Mouse (Mus musculus) cerebellum, adult 11-12 months (tissue): Measurements from ENCODE around the gene Tmem131l.
"Not testable (repeated sequence)": the region's sequence is repeated elsewhere in the genome, so short reads cannot be mapped to it uniquely, and the experiment has no call there.

Source experiments
- DNase-seq: peaks from one replicate; pipeline ENCODE4 v3.0.0; 2022

Gene Tmem131l

DNA sequence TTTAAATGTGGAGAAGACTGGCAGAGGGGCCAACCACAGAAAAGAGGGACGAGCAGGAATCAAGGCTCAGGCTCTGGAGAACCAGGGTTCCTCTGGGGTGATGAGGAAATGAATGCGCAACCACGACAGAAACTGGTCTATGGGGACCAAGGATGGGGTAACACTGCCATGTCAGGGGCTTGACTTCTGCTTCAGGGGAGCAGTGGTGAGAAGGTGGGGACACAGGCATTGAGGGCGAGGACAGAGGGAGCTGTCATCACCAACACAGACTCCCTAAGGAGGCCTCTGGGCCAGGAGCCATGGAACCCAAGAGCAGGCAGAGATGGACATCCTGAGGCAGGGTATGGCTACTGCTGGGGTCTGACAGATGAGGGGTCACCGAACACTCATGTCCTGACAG is 137.0 kb downstream of the Tmem131l start:
- no peak for DNase-seq

DNA sequence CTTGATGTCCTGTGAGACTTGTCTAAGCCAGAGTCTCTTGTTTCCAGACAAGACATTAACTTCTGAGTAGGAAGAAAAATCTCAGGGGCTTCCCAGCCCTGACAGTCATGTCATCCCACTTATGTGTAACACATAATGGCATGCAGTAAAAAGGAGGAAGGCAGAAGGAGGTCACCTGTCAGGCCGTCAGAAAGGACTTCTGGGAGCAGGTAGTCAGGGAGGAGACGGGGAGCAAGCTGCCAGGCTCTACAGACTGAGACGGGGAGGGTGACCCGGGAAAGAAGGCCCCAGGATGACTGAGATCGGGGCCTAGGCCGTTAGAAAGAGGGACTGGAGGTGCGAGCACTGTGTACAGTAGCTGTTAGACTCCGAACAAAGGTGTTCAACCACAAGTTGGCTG is 137.5 kb downstream of the Tmem131l start:
- no peak for DNase-seq

GRCm38 (mm10) chr3:83900756-83901373 is 139.1 kb downstream of the Tmem131l start:
- no peak for DNase-seq

DNA sequence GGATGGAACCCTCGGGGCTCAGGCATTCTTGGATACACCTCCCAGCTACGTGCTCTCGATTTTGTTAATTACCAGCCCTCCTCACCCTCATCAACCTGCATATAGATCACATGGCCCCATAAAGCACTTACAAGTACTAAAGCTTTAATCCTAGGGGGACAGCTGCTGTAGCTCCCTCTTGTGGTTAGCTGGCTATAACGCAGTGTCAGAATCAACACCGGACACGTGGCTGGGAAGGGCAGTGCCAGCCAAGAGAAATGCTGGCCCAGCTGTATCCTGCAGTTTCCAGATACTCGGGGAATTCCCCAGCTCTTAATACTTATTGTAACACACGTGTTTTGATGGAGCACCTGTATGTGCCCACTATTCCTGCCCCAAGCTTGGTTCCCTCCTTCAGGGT is 140.4 kb downstream of the Tmem131l start:
- no peak for DNase-seq

DNA sequence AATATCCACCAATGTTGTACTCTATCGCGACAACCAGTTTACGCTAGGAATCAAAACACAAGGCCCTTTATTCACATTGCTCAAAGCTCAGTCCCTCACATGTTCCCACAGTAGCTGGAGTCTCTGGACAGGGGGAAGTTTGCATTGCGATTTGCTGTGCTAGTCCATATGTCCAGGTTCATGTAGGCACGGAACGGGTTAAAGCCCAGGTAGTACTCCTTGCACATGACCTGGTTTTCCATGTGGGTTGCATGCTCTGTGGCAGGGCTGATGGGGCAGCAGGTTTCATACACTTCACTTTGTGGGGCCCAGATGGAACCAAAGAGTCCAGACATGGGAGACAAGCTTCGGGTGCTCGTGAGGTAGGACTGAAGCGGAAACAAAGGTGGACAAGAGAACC is 141.7 kb downstream of the Tmem131l start:
- no peak for DNase-seq

DNA sequence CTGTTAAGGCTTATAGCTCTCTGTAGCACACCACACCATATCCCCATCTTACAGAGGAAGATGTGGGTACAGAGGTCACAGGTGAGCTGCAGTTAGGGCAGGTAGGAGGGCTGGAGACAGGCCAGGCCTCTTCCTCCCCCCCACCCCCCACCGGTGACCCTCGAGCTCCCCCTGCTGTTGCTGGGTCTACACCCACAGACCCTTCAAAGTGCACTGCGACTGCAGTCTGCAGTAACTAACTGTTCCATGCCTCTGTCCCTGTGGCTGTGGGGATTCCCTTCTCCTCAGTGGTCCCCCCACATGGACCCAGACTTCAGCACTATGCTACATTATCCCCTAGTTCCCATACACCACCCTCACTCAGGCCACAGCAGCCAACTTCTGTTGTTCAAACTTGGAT is 144.2 kb downstream of the Tmem131l start:
- no peak for DNase-seq

DNA sequence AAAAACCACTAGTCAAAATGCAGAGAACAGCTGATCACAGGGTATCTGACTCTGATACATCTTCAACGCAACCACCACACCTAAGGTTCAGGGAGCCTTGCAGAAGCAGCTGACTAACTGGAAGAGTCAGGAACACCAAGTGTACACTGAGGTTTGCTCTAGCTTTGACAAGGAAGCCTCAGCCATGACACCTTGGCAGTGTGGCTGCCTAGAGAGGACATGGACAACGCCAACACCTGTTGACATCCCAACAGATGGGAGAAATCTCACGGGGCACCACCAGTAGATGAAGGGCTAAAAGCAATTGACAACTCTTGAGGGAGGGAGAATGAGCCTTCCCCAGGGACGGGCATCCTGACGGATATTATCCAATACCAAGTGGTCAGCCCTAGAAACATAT is 144.9 kb downstream of the Tmem131l start:
- DNase-seq: no peak

DNA sequence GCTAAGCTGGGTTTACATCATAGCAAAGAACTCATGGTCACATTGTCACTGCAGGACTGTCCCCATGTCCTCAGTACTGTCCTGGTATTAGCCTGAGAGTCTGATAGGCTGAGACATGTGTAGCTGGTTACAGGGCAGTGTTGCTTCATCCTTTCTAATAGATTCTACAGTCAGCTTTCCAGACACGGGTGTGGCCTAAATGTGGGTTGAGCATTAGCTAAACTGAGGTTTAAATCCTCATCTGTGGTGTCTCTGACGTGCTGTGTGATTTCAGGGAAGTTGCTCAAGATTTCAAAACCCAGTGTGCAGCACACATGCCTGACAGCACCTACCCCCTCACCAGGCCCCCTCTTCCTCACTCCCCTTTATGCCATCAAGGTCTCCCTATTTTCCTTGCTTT is 154.8 kb downstream of the Tmem131l start:
- DNase-seq: no peak

DNA sequence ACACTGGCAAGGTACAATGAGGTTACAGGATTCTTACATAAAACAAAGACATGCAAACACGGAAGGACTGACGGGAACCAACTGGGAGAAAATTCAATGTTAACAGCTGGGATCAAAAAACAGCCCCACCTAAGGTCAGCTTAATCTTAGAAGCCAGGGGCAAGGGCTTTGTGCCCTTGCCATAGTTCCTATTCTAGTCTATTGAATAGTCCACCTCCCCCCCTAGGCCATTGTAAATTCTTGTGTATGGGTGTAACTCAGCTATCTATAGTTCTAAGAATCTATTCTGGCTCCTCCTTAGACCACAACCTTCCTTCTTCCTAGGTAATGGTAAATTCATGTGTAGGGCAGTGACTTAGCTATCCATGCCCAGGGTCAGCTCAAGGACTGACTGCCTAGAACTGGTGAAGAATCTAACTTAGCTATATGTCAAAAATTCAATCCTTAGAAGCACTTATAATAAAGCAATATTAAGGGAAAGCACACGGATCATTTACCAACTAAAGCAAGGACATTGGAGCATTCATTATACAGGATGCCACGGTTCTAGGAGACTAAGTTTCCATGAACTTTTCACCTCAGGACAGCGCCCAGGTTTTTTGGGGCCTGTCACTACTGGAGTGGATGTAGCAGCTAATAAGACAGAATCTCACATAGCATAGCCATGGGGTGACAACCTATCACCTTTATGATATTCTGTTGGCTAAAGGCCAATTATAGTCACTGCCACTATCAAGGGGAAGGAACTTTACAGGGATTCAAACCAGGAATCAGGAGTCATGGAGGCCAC is 160.5 kb downstream of the Tmem131l start:
- DNase-seq: not testable (repeated sequence)

GRCm38 (mm10) chr3:83878801-83879200 is 161.2 kb downstream of the Tmem131l start:
- no peak for DNase-seq

DNA sequence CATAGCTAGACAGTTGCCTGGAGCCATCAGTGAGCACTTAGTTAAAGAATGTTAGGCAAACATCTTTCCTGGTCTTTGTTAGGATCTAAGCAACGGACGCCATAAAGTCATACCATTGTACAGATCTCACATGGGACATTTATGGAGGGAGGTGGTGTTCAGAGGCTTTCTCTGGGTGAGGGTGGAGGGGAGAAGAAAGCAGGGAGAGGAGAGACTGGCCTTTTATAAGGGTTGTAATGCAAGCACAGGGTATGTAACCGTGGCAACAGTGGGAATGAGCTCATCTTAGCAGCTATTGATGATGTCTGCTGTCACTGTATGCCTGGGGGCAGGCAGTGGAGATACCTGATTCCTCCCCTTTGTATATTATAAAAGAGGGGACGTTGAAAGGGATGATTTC is 163.7 kb downstream of the Tmem131l start:
- DNase-seq: no peak

DNA sequence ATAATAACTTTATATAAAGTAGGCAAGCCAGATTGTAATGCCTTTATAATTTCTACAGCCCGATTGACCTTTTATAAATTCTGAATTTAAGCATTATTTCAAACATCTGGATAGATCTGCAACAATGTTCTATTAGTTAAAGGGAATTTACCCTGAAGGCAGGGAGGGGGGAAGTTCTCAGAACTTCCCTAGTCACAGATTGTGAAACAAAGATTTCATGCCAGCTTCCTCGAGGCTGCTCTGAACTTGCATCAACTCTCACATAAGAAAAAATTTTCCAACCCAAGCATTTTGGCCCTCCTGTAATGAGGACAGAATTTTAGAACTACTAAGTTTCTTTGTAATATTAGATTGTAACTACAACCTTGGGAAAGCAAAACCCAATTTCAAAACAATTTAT is 164.9 kb downstream of the Tmem131l start:
- DNase-seq: not testable (repeated sequence)

DNA sequence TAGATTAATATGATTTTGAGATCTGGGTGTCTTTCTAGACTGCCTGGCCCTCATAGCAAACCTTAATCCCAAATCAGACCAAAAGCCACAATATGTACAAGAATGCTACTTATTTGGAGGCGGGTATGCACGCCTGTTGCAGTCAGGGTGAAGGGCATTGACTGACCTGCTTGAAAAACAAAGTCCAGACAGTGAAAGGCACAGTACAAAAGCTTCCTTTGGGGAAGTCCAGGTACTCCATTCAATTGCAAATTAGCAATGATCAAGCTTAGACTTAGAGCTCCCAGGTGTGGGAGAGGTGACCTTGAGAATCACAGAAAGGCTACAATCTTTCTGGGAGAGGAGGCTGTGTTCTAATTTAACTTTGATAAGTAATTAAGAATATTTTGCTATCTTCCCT is 167.1 kb downstream of the Tmem131l start:
- DNase-seq: not testable (repeated sequence)

DNA sequence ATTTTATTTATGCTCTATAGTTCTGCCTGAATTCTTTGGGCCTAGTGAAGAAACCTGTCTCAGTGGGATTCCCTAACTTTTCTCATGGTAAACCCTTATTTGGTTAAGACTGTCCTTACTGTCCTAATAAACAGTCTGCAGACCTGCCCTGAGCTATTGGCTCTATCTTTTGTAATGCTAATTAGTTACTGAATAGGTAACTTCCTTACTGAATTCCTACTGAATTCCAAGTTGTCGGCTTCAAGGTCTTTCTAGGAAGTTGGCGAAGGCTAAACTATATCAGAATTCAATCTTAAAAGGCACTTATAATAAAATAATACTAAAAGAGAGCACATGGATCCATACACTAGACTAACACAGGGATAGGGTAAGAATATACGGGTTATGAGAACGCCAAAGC is 168.0 kb downstream of the Tmem131l start:
- not testable (repeated sequence) for DNase-seq

DNA sequence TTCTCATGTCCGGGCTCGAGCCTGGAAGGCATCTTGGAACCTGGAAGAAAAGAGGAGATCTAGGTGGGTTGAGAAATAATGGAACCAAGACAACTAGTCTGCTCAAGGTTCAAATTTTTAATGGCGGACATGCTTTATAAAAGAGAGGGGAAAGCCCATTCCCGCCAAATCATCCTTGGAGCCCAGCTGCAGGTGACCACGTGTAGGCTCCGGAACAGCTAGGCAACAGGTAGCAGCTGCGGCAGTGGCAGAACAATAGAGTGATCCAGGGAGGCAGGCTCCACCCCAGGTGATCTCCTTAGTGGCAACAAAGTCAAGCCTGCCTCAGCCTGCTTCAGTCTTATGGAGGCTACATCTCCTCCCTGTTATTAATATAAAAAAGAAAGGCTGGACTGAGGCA is 168.4 kb downstream of the Tmem131l start:
- not testable (repeated sequence) for DNase-seq

DNA sequence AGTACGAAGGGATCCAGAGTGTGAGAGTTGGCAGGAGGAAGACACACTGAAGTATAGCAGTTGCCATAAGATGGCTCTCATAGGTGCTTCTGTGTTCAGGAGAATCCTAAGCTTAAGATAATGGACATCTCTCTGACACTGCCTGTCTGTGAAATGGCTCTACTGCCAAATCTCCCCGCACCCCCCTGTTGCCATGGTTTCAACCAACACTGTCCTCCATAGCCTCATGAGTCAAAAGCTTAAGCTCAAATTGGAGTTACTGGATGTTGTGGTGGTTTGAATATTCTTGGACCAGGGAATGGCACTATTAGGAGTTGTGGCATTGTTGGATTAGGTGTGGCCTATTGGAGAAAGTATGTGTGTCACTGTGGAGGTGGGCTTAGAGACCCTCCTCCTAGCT is 170.2 kb downstream of the Tmem131l start:
- no peak for DNase-seq

GRCm38 (mm10) chr3:83867026-83867425 is 172.9 kb downstream of the Tmem131l start:
- not testable (repeated sequence) for DNase-seq

GRCm38 (mm10) chr3:83865216-83865615 is 174.8 kb downstream of the Tmem131l start:
- DNase-seq: no peak

DNA sequence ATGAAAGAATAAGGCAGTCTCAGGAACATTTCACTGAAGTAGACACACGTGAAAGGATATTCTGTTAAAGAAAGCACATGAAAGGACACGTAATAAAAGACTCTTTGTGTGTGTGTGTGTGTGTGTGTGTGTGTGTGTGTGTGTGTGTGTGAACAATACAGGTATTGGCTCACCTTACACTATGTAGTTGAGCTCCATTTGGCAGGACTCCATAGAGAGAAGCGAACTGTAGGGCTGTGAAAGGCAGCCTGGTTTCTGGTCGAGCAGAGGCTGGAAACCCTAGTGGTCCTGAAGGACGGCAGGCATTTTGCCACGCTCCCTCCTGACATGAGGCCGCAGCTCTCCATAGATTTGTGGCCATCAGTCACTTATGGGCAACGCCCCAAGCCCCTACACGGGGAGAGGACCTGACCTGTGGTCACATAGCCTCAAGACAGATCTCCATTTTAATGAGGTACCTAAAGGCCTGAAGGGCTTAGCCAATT is 175.9 kb downstream of the Tmem131l start:
- DNase-seq: no peak

GRCm38 (mm10) chr3:83862956-83863355 is 177.0 kb downstream of the Tmem131l start:
- no peak for DNase-seq

- no peak for DNase-seq
These were observed 180.4 kb downstream of the Tmem131l start for GRCm38 (mm10) chr3:83859595-83859994.

DNA sequence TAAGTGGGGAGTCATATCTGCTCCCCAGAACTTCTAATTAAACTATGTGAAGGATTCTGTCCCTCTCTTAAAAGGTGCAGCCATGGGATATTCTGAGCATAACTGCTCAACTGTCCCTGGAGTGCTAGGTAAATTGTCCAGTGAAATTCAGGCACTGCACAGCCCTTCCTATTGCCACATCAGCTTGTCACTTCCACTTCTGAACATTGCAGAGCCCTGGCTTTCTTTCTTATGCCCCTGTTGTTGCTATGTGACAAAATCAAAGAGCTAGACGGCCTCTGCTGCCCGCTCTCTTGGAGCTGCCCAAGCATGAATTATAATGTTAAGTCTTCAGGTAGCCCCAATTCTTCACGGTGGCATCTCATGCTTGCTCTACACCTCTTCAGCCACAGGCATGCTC is 180.9 kb downstream of the Tmem131l start:
- no peak for DNase-seq

GRCm38 (mm10) chr3:83857621-83858020 is 182.4 kb downstream of the Tmem131l start:
- DNase-seq: no peak

- DNase-seq: no peak
These were observed 184.3 kb downstream of the Tmem131l start for GRCm38 (mm10) chr3:83855643-83856042.

GRCm38 (mm10) chr3:83849341-83849740 is 190.6 kb downstream of the Tmem131l start:
- no peak for DNase-seq
